Mouse (Mus musculus): Measurements from ENCODE around the gene Ugt1a7c. TPM values are rescaled to one million over a fixed set of nuclear protein-coding genes. Genes with fewer than 3 reads are reported as not detected.
A peak's percentile ranks its signal among the peaks of the same experiment; 100 is the strongest.

Ugt1a7c gene
- polyA plus RNA-seq, 1 experiment from 2014 or later, result 0.39 TPM

DNA sequence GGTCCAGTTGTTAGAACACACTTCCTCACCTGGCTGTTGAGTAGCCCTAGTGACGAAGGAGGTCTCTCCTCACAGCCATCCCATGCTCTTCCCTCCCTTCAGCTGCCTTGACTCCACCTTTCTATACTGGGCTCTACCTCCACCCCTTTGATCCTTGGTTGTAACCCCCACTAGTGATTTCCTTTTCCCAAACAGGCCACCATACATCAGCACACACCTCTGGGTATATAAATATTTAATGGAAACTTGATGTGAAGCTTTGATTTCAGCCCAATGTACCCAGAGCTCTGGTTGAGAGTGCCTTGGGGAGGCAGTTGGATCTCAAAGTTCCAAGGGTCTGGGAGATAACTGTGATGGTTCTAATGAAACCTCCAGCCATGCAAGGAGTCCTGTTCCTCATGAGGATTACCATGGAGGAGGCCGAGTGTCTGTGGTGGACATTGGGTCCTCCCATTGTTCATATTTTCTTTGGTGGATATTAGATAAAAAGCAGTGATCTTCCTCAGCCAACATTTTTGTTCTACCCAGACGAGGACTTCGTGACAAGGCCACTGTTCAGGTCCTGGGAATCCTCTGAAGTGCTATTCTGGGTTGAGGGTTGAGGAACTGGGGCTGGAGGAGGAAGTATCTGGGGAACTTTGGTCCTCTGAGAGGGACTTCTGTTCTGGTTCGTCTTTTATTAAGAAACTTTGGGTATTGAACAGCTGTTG, 132.0 kb downstream of the Ugt1a7c start, which contains the start of gene Mroh2a:
Mroh2a (plus strand) TSS at position 317 of the 710 bp plus-strand sequence.
- WGBS (ENCODE audit: insufficient replicate concordance), result 46% methylated on average over 5 of the region's 5 CpGs
- peaks cover 67% of the 10 kb centered on the region for H3K9me3 ChIP-seq (replicated peaks; ENCODE audit: control insufficient read depth, low read length)
- H3K27ac ChIP-seq (ENCODE audit: low read depth, low read length), result no peak within 1 kb of the TSS
- no peaks in the 10 kb centered on the region for H3K27me3 ChIP-seq (ENCODE audit: control insufficient read depth, insufficient read depth, low read length)
- no peaks in the 10 kb centered on the region for H3K36me3 ChIP-seq (ENCODE audit: control insufficient read depth, insufficient read depth, low read length)
- no peaks in the 10 kb centered on the region for H3K4me1 ChIP-seq (ENCODE audit: control insufficient read depth, insufficient read depth, low read length)
- no peak within 1 kb of the TSS for H3K4me2 ChIP-seq
- no peak within 1 kb of the TSS for H3K4me3 ChIP-seq (ENCODE audit: low read depth, low read length)
- no peak for ATAC-seq (replicated peaks; ENCODE audit: insufficient number of reproducible peaks, low FRiP score, low TSS enrichment)
- H3K9ac ChIP-seq (ENCODE audit: low read depth, low read length), result no peak within 1 kb of the TSS

DNA sequence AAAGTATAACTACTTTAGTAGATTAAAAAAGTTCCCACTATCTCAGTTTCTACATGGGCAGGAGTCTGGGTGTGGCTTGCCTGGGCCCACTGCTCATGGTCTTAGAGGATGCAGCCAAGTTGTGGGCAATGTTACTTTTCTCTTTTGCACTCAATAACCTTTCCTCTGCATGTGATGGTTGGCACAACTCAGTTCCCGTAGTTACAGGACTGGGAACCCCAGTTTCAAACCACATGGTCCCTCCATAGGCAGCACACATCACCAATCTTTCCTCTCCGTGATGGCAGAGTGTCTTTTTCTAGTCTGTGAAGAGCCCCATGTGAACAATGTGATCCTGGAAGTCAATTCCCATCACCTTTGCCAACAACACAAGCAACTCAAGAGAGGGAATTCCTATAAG, 132.6 kb downstream of the Ugt1a7c start:
- no peak overlapping the region for H3K4me2 ChIP-seq
- no peaks in the 10 kb centered on the region for H3K36me3 ChIP-seq (ENCODE audit: control insufficient read depth, insufficient read depth, low read length)
- WGBS (ENCODE audit: insufficient replicate concordance), result 49% methylated on average over 2 of the region's 2 CpGs
- ATAC-seq (replicated peaks; ENCODE audit: insufficient number of reproducible peaks, low FRiP score, low TSS enrichment), result no peak
- no peaks in the 10 kb centered on the region for H3K4me1 ChIP-seq (ENCODE audit: control insufficient read depth, insufficient read depth, low read length)
- H3K4me3 ChIP-seq (ENCODE audit: low read depth, low read length), result no peak overlapping the region
- no peak overlapping the region for H3K9ac ChIP-seq (ENCODE audit: low read depth, low read length)
- H3K9me3 ChIP-seq (replicated peaks; ENCODE audit: control insufficient read depth, low read length), result peaks cover 71% of the 10 kb centered on the region
- no peaks in the 10 kb centered on the region for H3K27me3 ChIP-seq (ENCODE audit: control insufficient read depth, insufficient read depth, low read length)
- no peak overlapping the region for H3K27ac ChIP-seq (ENCODE audit: low read depth, low read length)

- no peak overlapping the region for H3K4me3 ChIP-seq (ENCODE audit: low read depth, low read length)
- 63% methylated on average over 7 of the region's 7 CpGs for WGBS (ENCODE audit: insufficient replicate concordance)
- no peaks in the 10 kb centered on the region for H3K27me3 ChIP-seq (ENCODE audit: control insufficient read depth, insufficient read depth, low read length)
- H3K4me1 ChIP-seq (ENCODE audit: control insufficient read depth, insufficient read depth, low read length), result no peaks in the 10 kb centered on the region
- no peak overlapping the region for H3K4me2 ChIP-seq
- ATAC-seq (replicated peaks; ENCODE audit: insufficient number of reproducible peaks, low FRiP score, low TSS enrichment), result no peak
- no peaks in the 10 kb centered on the region for H3K36me3 ChIP-seq (ENCODE audit: control insufficient read depth, insufficient read depth, low read length)
- H3K9ac ChIP-seq (ENCODE audit: low read depth, low read length), result no peak overlapping the region
- H3K27ac ChIP-seq (ENCODE audit: low read depth, low read length), result no peak overlapping the region
- H3K9me3 ChIP-seq (replicated peaks; ENCODE audit: control insufficient read depth, low read length), result peaks cover 78% of the 10 kb centered on the region
Measured at GRCm38 (mm10) chr1:88228121-88228520, 133.3 kb downstream of the Ugt1a7c start.

DNA sequence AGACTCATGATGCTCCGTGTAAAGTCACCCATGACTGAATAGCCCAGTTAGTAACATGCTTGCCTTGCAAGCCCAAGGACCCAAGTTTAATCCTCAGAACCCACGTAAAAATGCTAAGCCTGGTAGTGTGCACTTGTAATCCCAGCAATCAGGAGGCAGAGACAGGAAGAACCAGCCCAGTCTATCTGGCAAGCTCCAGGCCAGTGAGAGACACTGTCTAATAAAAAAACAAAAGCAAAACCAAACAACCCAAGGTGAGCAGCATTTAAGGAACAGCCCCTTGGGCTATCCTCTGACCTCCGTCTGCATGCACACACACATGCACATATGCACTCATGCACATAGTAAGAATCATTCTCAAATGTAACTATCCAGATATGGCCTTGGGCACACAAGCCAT, 134.7 kb downstream of the Ugt1a7c start:
- H3K27me3 ChIP-seq (ENCODE audit: control insufficient read depth, insufficient read depth, low read length), result no peaks in the 10 kb centered on the region
- H3K9me3 ChIP-seq (replicated peaks; ENCODE audit: control insufficient read depth, low read length), result peaks cover 92% of the 10 kb centered on the region
- no peak overlapping the region for H3K27ac ChIP-seq (ENCODE audit: low read depth, low read length)
- no peaks in the 10 kb centered on the region for H3K36me3 ChIP-seq (ENCODE audit: control insufficient read depth, insufficient read depth, low read length)
- no peak overlapping the region for H3K9ac ChIP-seq (ENCODE audit: low read depth, low read length)
- WGBS (ENCODE audit: insufficient replicate concordance), result 71% methylated on average over 3 of the region's 3 CpGs
- no peak overlapping the region for H3K4me2 ChIP-seq
- no peaks in the 10 kb centered on the region for H3K4me1 ChIP-seq (ENCODE audit: control insufficient read depth, insufficient read depth, low read length)
- H3K4me3 ChIP-seq (ENCODE audit: low read depth, low read length), result no peak overlapping the region
- ATAC-seq (replicated peaks; ENCODE audit: insufficient number of reproducible peaks, low FRiP score, low TSS enrichment), result no peak

DNA sequence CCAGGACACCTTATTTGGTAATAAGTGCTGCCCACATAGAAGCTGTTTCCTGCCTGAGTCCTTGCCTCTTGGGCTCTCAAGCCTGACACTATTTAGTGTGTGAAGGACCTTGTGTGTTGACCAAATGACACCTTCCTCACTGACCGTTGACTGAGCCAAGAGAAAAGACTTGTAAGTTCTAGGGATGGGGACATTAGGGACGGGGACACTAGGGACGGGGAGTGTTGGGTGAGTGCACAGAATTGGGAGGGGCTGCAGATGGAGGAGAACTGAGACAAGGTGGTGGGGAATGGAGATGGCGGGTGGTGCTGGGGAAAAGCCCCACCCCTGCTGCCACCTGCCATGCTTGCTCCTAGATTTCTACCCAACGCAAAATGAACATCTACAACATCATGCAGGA, 135.1 kb downstream of the Ugt1a7c start:
- no peak overlapping the region for H3K9ac ChIP-seq (ENCODE audit: low read depth, low read length)
- no peaks in the 10 kb centered on the region for H3K27me3 ChIP-seq (ENCODE audit: control insufficient read depth, insufficient read depth, low read length)
- no peaks in the 10 kb centered on the region for H3K36me3 ChIP-seq (ENCODE audit: control insufficient read depth, insufficient read depth, low read length)
- peaks cover 96% of the 10 kb centered on the region for H3K9me3 ChIP-seq (replicated peaks; ENCODE audit: control insufficient read depth, low read length)
- no peak overlapping the region for H3K4me2 ChIP-seq
- H3K4me3 ChIP-seq (ENCODE audit: low read depth, low read length), result no peak overlapping the region
- H3K27ac ChIP-seq (ENCODE audit: low read depth, low read length), result no peak overlapping the region
- WGBS (ENCODE audit: insufficient replicate concordance), result 76% methylated on average over 5 of the region's 5 CpGs
- H3K4me1 ChIP-seq (ENCODE audit: control insufficient read depth, insufficient read depth, low read length), result no peaks in the 10 kb centered on the region
- ATAC-seq (replicated peaks; ENCODE audit: insufficient number of reproducible peaks, low FRiP score, low TSS enrichment), result 0 out of 2 replicates have a peak, but pooled peaks have one; percentile 3

GRCm38 (mm10) chr1:88230421-88230820, 135.6 kb downstream of the Ugt1a7c start:
- no peak overlapping the region for H3K4me2 ChIP-seq
- H3K36me3 ChIP-seq (ENCODE audit: control insufficient read depth, insufficient read depth, low read length), result no peaks in the 10 kb centered on the region
- no peak overlapping the region for H3K9ac ChIP-seq (ENCODE audit: low read depth, low read length)
- H3K27ac ChIP-seq (ENCODE audit: low read depth, low read length), result no peak overlapping the region
- 69% methylated on average over 7 of the region's 7 CpGs for WGBS (ENCODE audit: insufficient replicate concordance)
- peaks cover 99% of the 10 kb centered on the region for H3K9me3 ChIP-seq (replicated peaks; ENCODE audit: control insufficient read depth, low read length)
- H3K4me3 ChIP-seq (ENCODE audit: low read depth, low read length), result no peak overlapping the region
- H3K4me1 ChIP-seq (ENCODE audit: control insufficient read depth, insufficient read depth, low read length), result no peaks in the 10 kb centered on the region
- no peak for ATAC-seq (replicated peaks; ENCODE audit: insufficient number of reproducible peaks, low FRiP score, low TSS enrichment)
- H3K27me3 ChIP-seq (ENCODE audit: control insufficient read depth, insufficient read depth, low read length), result no peaks in the 10 kb centered on the region

DNA sequence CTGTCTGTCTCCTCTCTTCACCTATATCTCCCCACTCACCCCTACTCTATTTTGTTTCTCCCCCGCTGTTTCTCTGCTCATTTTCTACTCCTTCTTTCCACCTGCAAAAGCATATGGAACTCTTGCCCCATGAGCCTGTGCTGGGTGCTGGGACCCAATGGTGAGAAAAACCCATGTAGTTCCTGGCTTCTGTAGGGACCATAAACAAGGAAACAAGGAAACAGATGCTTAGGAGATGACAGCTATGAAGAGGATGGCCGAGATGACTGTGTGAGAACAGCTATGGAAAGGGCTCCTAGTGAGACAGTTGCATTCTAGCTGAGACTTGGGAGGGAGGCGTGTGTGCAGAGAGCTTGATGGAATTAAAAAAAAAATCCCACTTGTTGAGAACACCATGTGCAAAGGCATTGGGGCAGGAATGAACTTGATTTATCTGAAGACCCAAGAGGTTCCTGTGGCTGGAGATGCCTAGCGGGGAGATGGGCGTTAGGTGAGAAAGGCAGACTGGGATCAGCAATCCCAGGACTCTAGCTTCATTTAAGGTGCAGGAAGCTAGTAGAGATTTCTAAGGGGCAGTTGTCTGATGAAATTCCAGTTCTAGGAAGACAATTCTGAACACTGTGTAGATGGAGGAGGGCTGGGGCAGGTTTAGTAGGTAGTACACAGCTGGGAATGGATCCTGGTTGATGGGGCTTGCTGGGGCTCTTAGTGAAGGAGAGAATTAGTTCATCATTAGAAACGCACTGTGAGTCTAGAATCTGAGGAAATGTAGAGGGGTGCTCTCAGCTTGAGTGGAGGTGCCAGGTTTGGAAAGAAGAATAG, 136.3 kb downstream of the Ugt1a7c start:
- Histone ChIP-seq H3K4me2 (no peak overlapping the region), H3K27me3 (ENCODE audit: control insufficient read depth, insufficient read depth, low read length) (no peaks in the 10 kb centered on the region), H3K9ac (ENCODE audit: low read depth, low read length) (no peak overlapping the region), H3K27ac (ENCODE audit: low read depth, low read length) (no peak overlapping the region), H3K9me3 (replicated peaks; ENCODE audit: control insufficient read depth, low read length) (peaks cover 99% of the 10 kb centered on the region), H3K36me3 (ENCODE audit: control insufficient read depth, insufficient read depth, low read length) (no peaks in the 10 kb centered on the region), H3K4me3 (ENCODE audit: low read depth, low read length) (no peak overlapping the region), H3K4me1 (ENCODE audit: control insufficient read depth, insufficient read depth, low read length) (no peaks in the 10 kb centered on the region)
- 69% methylated on average over 6 of the region's 6 CpGs for WGBS (ENCODE audit: insufficient replicate concordance)
- ATAC-seq (replicated peaks; ENCODE audit: insufficient number of reproducible peaks, low FRiP score, low TSS enrichment), result no peak

- H3K9me3 ChIP-seq (replicated peaks; ENCODE audit: control insufficient read depth, low read length), result peaks cover 96% of the 10 kb centered on the region
- WGBS (ENCODE audit: insufficient replicate concordance), result 60% methylated on average over 7 of the region's 7 CpGs
- no peaks in the 10 kb centered on the region for H3K4me1 ChIP-seq (ENCODE audit: control insufficient read depth, insufficient read depth, low read length)
Measured at GRCm38 (mm10) chr1:88231803-88232499, 137.1 kb downstream of the Ugt1a7c start.

More at GRCm38 (mm10) chr1:88231803-88232499, 137.1 kb downstream of the Ugt1a7c start:
- Histone ChIP-seq H3K4me2 (no peak overlapping the region), H3K9ac (ENCODE audit: low read depth, low read length) (no peak overlapping the region), H3K4me3 (ENCODE audit: low read depth, low read length) (no peak overlapping the region), H3K36me3 (ENCODE audit: control insufficient read depth, insufficient read depth, low read length) (no peaks in the 10 kb centered on the region), H3K27ac (ENCODE audit: low read depth, low read length) (no peak overlapping the region), H3K27me3 (ENCODE audit: control insufficient read depth, insufficient read depth, low read length) (no peaks in the 10 kb centered on the region)
- no peak for ATAC-seq (replicated peaks; ENCODE audit: insufficient number of reproducible peaks, low FRiP score, low TSS enrichment)
